Mouse (Mus musculus): ENCODE results near the gene Srpk2.

DNA sequence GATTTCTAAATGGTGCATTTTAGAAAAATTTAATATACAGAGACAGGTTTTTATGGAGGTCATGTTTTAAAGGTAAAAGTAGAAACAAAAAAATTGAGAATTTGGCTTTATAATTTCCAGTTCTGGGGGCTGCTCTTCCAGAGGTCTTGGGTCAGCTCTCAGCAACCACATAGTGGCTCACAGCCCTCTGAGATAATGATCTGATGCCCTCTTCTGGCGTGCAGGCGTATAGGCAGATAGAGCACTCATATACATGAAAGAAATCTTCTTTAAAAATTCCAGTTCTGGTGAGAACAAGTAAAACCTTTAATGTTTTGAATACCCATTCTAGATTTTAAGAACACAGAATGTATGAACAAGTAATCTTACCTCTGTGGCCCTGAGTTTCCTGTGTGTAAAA lies 193.6 kb downstream of the Srpk2 start:
- TF ChIP-seq CTCF (IDR thresholded peaks at IDR 0.05; ENCODE audit: control insufficient read depth, insufficient read depth, insufficient read length) (no peak), CEBPB (IDR thresholded peaks at IDR 0.05; ENCODE audit: low read depth) (no peak), MAX (IDR thresholded peaks at IDR 0.05) (no peak), MYOG (IDR thresholded peaks at IDR 0.05; ENCODE audit: control insufficient read depth, extremely low read depth, insufficient read length) (no peak), MYOD1 (IDR thresholded peaks at IDR 0.05; ENCODE audit: control insufficient read depth, insufficient read length, low read depth) (no peak), USF1 (IDR thresholded peaks at IDR 0.05; ENCODE audit: low read depth) (no peak), FOSL1 (IDR thresholded peaks at IDR 0.05; ENCODE audit: insufficient read depth, low read length, poor library complexity, severe bottlenecking) (no peak)
